Mouse (Mus musculus): ENCODE measurements around the gene Slc15a2.

DNA sequence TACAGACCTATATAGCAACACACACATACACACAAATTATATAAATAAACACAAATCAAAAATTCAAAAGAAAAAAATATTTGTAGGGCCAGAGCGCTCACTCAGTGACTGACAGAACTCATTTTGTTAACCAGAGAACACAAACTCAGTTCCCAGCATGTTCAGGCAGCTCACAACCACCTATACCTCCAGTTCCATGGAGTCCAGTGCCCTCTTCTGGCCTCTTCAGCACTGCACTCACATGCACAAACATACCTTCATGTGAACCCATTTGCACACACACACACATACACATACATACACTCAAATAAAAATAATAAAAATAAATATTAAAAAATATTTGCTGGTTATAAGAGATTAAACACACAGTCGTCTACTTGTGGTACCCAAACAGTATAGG lies 74.0 kb downstream of the Slc15a2 start:
- TF ChIP-seq CTCF (IDR thresholded peaks at IDR 0.05; ENCODE audit: low read depth) (peak; percentile 21; the same call in 1 of the 2 replicates), EP300 (IDR thresholded peaks at IDR 0.05; ENCODE audit: low read depth) (no peak)
